17 mouse cellular contexts compared by ENCODE assay signal in genomic region chr4:124810056-124810455, GRCm38 (mm10). TPM values are rescaled to one million over a fixed set of nuclear protein-coding genes. Genes with fewer than 3 reads are reported as not detected.
"Had no signal": no experiment of that assay in that cellular context is flagged by ENCODE, and none has a peak within 500 bp of the region (broad histone marks: within the 10 kb centered on the region; RNA-seq: fewer than 3 reads in every experiment).

No protein-coding gene starts in this region.

- ATAC-seq: lung, postnatal 0 days; midbrain, embryonic 13.5 days; midbrain, embryonic 15.5 days had no signal

- H3K27me3 ChIP-seq: lung, embryonic 15.5 days; megakaryocyte, embryonic 14.5 days; midbrain, embryonic 13.5 days; midbrain, embryonic 15.5 days; neural tube, embryonic 12.5 days had no signal

- H3K27ac ChIP-seq: lung, embryonic 15.5 days; macrophage; midbrain, embryonic 13.5 days; midbrain, embryonic 15.5 days; neural tube, embryonic 12.5 days had no signal

- H3K9ac ChIP-seq: lung, embryonic 15.5 days; midbrain, embryonic 13.5 days; midbrain, embryonic 15.5 days; neural tube, embryonic 12.5 days had no signal

- H3K4me1 ChIP-seq: lung, embryonic 15.5 days had no signal

- DNase-seq: lung, adult 2 months; lung, postnatal 14 days; right cerebral cortex, postnatal 25 days; right cerebral cortex, postnatal 4 days; spleen, adult 18-20 months; thymus, adult 18-20 months; thymus, postnatal 14 days; thymus, postnatal 36 days had no signal

- H3K9me3 ChIP-seq: lung, embryonic 15.5 days; megakaryocyte, embryonic 14.5 days; midbrain, embryonic 13.5 days; midbrain, embryonic 15.5 days; neural tube, embryonic 12.5 days had no signal

- H3K4me2 ChIP-seq: lung, embryonic 15.5 days; midbrain, embryonic 11.5 days; midbrain, embryonic 13.5 days; midbrain, embryonic 15.5 days; neural tube, embryonic 12.5 days had no signal

- H3K4me3 ChIP-seq: lung, embryonic 15.5 days; megakaryocyte, embryonic 14.5 days; midbrain, embryonic 13.5 days; midbrain, embryonic 15.5 days; neural tube, embryonic 12.5 days had no signal

RNA-seq across cellular contexts. Expression of gene Maneal, which starts 51.9 kb away (rescaled TPM):
- total RNA-seq: neutrophil, adult 5-6 weeks had no signal
